In the genomic region with DNA sequence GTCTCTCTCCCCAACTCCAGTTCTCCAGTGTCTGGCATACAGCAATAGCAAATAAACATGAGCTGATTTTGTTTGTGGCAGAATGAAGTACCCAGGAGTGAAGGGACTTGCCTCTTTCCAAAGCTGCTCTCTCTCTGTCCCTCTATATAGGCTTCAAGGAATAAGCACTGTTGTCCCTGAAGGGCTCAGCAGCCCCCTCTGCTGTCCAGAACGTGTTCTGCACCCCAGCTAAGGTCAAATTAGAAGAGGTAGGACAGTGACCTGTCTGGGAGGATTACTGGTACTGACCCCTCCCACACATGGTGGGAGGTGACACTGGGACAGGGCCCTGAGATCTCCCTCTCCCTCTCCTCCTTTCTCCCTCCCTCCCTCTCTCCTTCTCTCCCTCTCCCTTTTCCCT, we compare ENCODE assay signal across 8 mouse cellular contexts.
A peak's percentile ranks its signal among the peaks of the same experiment; 100 is the strongest.
DNase-seq lines count a peak whose midpoint lies in the region; ATAC-seq lines count a peak whose summit lies in the region.

No protein-coding gene starts in this region.

- no peak overlapping the region for H3K4me3 ChIP-seq in embryonic facial prominence, embryonic 11.5 days (ENCODE audit: low read depth, low read length)

- peak; percentile 36 to 60 for DNase-seq in left cerebral cortex, adult 18-20 months (ENCODE audit: low spot score in 2 of 2)
- no peak for DNase-seq in left cerebral cortex, adult 11 months (ENCODE audit: low spot score)
- peak; percentile 30 for DNase-seq in adrenal gland, adult 8-10 months
- peak; percentile 66 for DNase-seq in embryonic facial prominence, embryonic 11.5 days (ENCODE audit: low spot score)
- peak; percentile 64 to 82 for DNase-seq in heart, postnatal 14 days
- DNase-seq in left cerebral cortex, postnatal 4 days: peak; percentile 51
- DNase-seq in monocyte, adult 2 months (ENCODE audit: low read depth in 1 of 2, low spot score in 2 of 2): peak; percentile 6 to 7
- DNase-seq in thymus, postnatal 36 days: peak; percentile 40 to 49

- H3K4me2 ChIP-seq in embryonic facial prominence, embryonic 11.5 days (ENCODE audit: low read depth, low read length): no peak overlapping the region

- no peaks in the 10 kb centered on the region for H3K36me3 ChIP-seq in embryonic facial prominence, embryonic 11.5 days (replicated peaks; ENCODE audit: control insufficient read depth, insufficient read depth, low read depth, low read length)

- intact Hi-C loops in heart, postnatal 14 days (cut with DNase I): no loop called here
- intact Hi-C loops in left cerebral cortex, postnatal 4 days (cut with DNase I): no loop called here

- 4% methylated on average over 1 of the region's 1 CpGs for WGBS in embryonic facial prominence, embryonic 11.5 days

- H3K4me1 ChIP-seq in embryonic facial prominence, embryonic 11.5 days (ENCODE audit: control insufficient read depth, insufficient read depth, low read length): peaks cover 3% of the 10 kb centered on the region; the same call in 1 of the 2 replicates

- no peak overlapping the region for H3K9ac ChIP-seq in embryonic facial prominence, embryonic 11.5 days (replicated peaks; ENCODE audit: low read length)

- no peaks in the 10 kb centered on the region; the same call in 1 of the 2 replicates for H3K27me3 ChIP-seq in embryonic facial prominence, embryonic 11.5 days (ENCODE audit: control insufficient read depth, insufficient read depth, low read length)

- ATAC-seq in embryonic facial prominence, embryonic 11.5 days (replicated peaks; ENCODE audit: insufficient number of reproducible peaks, low FRiP score, low TSS enrichment, low read depth): no peak

- H3K9me3 ChIP-seq in embryonic facial prominence, embryonic 11.5 days (replicated peaks; ENCODE audit: control insufficient read depth, low read length): no peaks in the 10 kb centered on the region

- no peak overlapping the region for H3K27ac ChIP-seq in embryonic facial prominence, embryonic 11.5 days (replicated peaks; ENCODE audit: low read depth, low read length)
